22 mouse cellular contexts compared by ENCODE assay signal in genomic region chr9:119165548-119165947, GRCm38 (mm10). TPM values are rescaled to one million over a fixed set of nuclear protein-coding genes. Genes with fewer than 3 reads are reported as not detected.
DNase-seq lines count a peak whose midpoint lies in the region; ATAC-seq and TF ChIP-seq lines count a peak whose summit lies in the region.
"Had no signal": no experiment of that assay in that cellular context is flagged by ENCODE, and none has a peak within 500 bp of the region (broad histone marks: within the 10 kb centered on the region; RNA-seq: fewer than 3 reads in every experiment).

No protein-coding gene starts in this region.

- H3K4me2 ChIP-seq in kidney, embryonic 16.5 days (replicated peaks; ENCODE audit: low read depth, low read length): no peak overlapping the region
- H3K4me2 ChIP-seq: hindbrain, embryonic 14.5 days; limb, embryonic 13.5 days had no signal

- no peaks in the 10 kb centered on the region for H3K4me1 ChIP-seq in kidney, embryonic 16.5 days (ENCODE audit: insufficient read depth, low read length)
- H3K4me1 ChIP-seq: limb, embryonic 13.5 days had no signal

- no peaks in the 10 kb centered on the region for H3K27me3 ChIP-seq in kidney, embryonic 16.5 days (ENCODE audit: insufficient read depth, low read length)
- H3K27me3 ChIP-seq: limb, embryonic 13.5 days had no signal

- no peak overlapping the region for H3K27ac ChIP-seq in kidney, embryonic 16.5 days (ENCODE audit: low read length)
- H3K27ac ChIP-seq in gastrocnemius, adult 2 months: no peak overlapping the region
- H3K27ac ChIP-seq: hindbrain, embryonic 14.5 days; limb, embryonic 13.5 days; macrophage had no signal

- intact Hi-C loops in gastrocnemius, postnatal 36 days (cut with DNase I): no loop called here
- intact Hi-C loops in gastrocnemius, adult 2 months (cut with DNase I): no loop called here

- WGBS in kidney, embryonic 16.5 days: 94% methylated on average over 6 of the region's 6 CpGs

- DNase-seq in kidney, adult 11 months: peak; percentile 87
- DNase-seq in urinary bladder, postnatal 14 days (ENCODE audit: low spot score): peak; percentile 67
- DNase-seq in urinary bladder, postnatal 25 days (ENCODE audit: low spot score): no peak
- DNase-seq in kidney, postnatal 14 days: peak; percentile 82
- DNase-seq in gastrocnemius, postnatal 36 days: no peak
- DNase-seq in gastrocnemius, adult 2 months: no peak
- DNase-seq: adrenal gland, postnatal 25 days; cerebellum, postnatal 10 days; gastrocnemius, postnatal 10 days; heart, postnatal 14 days; midbrain, embryonic 14.5 days; right cerebral cortex, adult 18-20 months; thymus, postnatal 25 days had no signal

- no peak for ATAC-seq in kidney, embryonic 16.5 days (ENCODE audit: low FRiP score, low TSS enrichment)
- no peak for ATAC-seq in inflammation-experienced regulatory T-cells, adult 6 months
- ATAC-seq: forebrain, embryonic 16.5 days had no signal

- H3K9ac ChIP-seq in kidney, embryonic 16.5 days (replicated peaks; ENCODE audit: low read length): no peak overlapping the region
- H3K9ac ChIP-seq: hindbrain, embryonic 14.5 days; limb, embryonic 13.5 days had no signal

- H3K36me3 ChIP-seq in kidney, embryonic 16.5 days (ENCODE audit: insufficient read depth, low read length): no peaks in the 10 kb centered on the region
- H3K36me3 ChIP-seq: limb, embryonic 13.5 days had no signal

- 0 out of 2 replicates have a peak, but pooled peaks cover 4% of the 10 kb centered on the region for H3K9me3 ChIP-seq in kidney, embryonic 16.5 days (ENCODE audit: low read length)
- H3K9me3 ChIP-seq: limb, embryonic 13.5 days had no signal

- H3K4me3 ChIP-seq in kidney, embryonic 16.5 days (ENCODE audit: low read length): no peak overlapping the region
- no peak overlapping the region for H3K4me3 ChIP-seq in gastrocnemius, adult 2 months
- H3K4me3 ChIP-seq: limb, embryonic 13.5 days had no signal

- TF ChIP-seq CTCF in gastrocnemius, adult 2 months (IDR thresholded peaks at IDR 0.05): no peak

RNA-seq across cellular contexts. Expression of gene Gm47289, which starts 6.6 kb away (rescaled TPM):
- not detected in 2 replicates for polyA plus RNA-seq in kidney, embryonic 16.5 days (2015; fragmentation: Nextera tagmentation; extraction: Ambion mirVana)
- total RNA-seq in gastrocnemius, postnatal 36 days (2021): not detected
- not detected for total RNA-seq in gastrocnemius, adult 2 months (2021)
- polyA plus RNA-seq in inflammation-experienced regulatory T-cells, adult 6 months (2017; shearing (Covaris generic)): not detected
- total RNA-seq: adrenal gland, postnatal 25 days; gastrocnemius, postnatal 10 days; heart, postnatal 14 days; layer of hippocampus, adult 8-10 months had no signal
- polyA plus RNA-seq: C2C12; forebrain, embryonic 16.5 days; hindbrain, embryonic 14.5 days; limb, embryonic 13.5 days; macrophage; midbrain, embryonic 14.5 days; spleen, adult 2 months had no signal

RNA-seq across cellular contexts. Expression of gene Acaa1b, which starts 8.7 kb away (rescaled TPM):
- polyA plus RNA-seq in kidney, embryonic 16.5 days (2015; fragmentation: Nextera tagmentation; extraction: Ambion mirVana): 44.0 and 52.4 TPM in 2 replicates
- total RNA-seq in gastrocnemius, postnatal 36 days (2021): under 1 TPM; 0.31 to 0.54 TPM
- under 1 TPM; 0.46 to 0.84 TPM for total RNA-seq in gastrocnemius, adult 2 months (2021)
- not detected for polyA plus RNA-seq in inflammation-experienced regulatory T-cells, adult 6 months (2017; shearing (Covaris generic))
- polyA plus RNA-seq: macrophage had no signal

RNA-seq across cellular contexts. Expression of gene Slc22a13, which starts 43.4 kb away (rescaled TPM):
- polyA plus RNA-seq in kidney, embryonic 16.5 days (2015; fragmentation: Nextera tagmentation; extraction: Ambion mirVana): 22.1 and 22.9 TPM in 2 replicates
- under 1 TPM in 1 of 2 experiments, not detected in 1; 0.13 TPM for total RNA-seq in gastrocnemius, postnatal 36 days (2021)
- total RNA-seq in gastrocnemius, adult 2 months (2021): not detected
- not detected for polyA plus RNA-seq in inflammation-experienced regulatory T-cells, adult 6 months (2017; shearing (Covaris generic))
- total RNA-seq: adrenal gland, postnatal 25 days; gastrocnemius, postnatal 10 days; heart, postnatal 14 days; layer of hippocampus, adult 8-10 months had no signal
- polyA plus RNA-seq: C2C12; hindbrain, embryonic 14.5 days; limb, embryonic 13.5 days; macrophage had no signal

Comparison
In these comparisons a context has a peak if more than half of its experiments do, and no peak if none do; other contexts are left out.
1. DNase-seq: peak in kidney, adult 11 months (single experiment), urinary bladder, postnatal 14 days (single experiment) and kidney, postnatal 14 days (single experiment); none in urinary bladder, postnatal 25 days (single experiment), gastrocnemius, postnatal 36 days (0 of 2) and gastrocnemius, adult 2 months (single experiment).